Mouse (Mus musculus) testis, adult 2 months (tissue): ENCODE results near the gene Foxn3. TPM values are rescaled to one million over a fixed set of nuclear protein-coding genes. Genes with fewer than 3 reads are reported as not detected.

Experiments used
- H3K27ac ChIP-seq: fragments of 200-500 bp; 2 replicates; pipeline ENCODE4 v1.5.1; 2012; ENCODE audit warnings: low read depth, low read length; ENCODE audit not compliant: control insufficient read depth, insufficient read depth
- H3K27me3 ChIP-seq: fragments of 200-500 bp; 2 replicates; pipeline ENCODE4 v1.6.1; 2012; ENCODE audit warnings: mild to moderate bottlenecking, low read length, moderate library complexity; ENCODE audit not compliant: control insufficient read depth, insufficient read depth
- H3K36me3 ChIP-seq: fragments of 200-500 bp; 2 replicates; pipeline ENCODE4 v1.6.1; 2012; ENCODE audit warnings: mild to moderate bottlenecking, low read length; ENCODE audit not compliant: control insufficient read depth, insufficient read depth
- H3K4me1 ChIP-seq: fragments of 200-500 bp; 2 replicates; pipeline ENCODE4 v1.6.1; 2012; ENCODE audit warnings: low read length; ENCODE audit not compliant: control insufficient read depth, insufficient read depth
- H3K4me3 ChIP-seq: fragments of 200-500 bp; 2 replicates; pipeline ENCODE4 v1.5.1; 2012; ENCODE audit warnings: low read depth, mild to moderate bottlenecking, low read length, moderate library complexity, mixed read lengths; ENCODE audit not compliant: control insufficient read depth
- CTCF ChIP-seq: fragments of 200-500 bp; IDR thresholded peaks from 2 replicates; pipeline ENCODE4 v1.5.1; 2012; ENCODE audit warnings: low read depth, mild to moderate bottlenecking, inconsistent platforms, low read length, moderate library complexity; ENCODE audit not compliant: control insufficient read depth, insufficient read depth, insufficient replicate concordance
- POLR2A ChIP-seq: fragments of 200-500 bp; IDR thresholded peaks from 2 replicates; pipeline ENCODE4 v1.6.1; 2012; ENCODE audit warnings: low read depth, mild to moderate bottlenecking, inconsistent platforms, low read length, moderate library complexity; ENCODE audit not compliant: control insufficient read depth
- polyA plus RNA-seq: library from polyadenylated mRNA; depleted of rRNA; stranded (reverse); fragments of >200 nt; gene quantifications from 2 replicates; pipeline ENCODE4 v1.2.3, GENCODE M21; 2012

The Foxn3 gene
- polyA plus RNA-seq, 1 experiment = 7.3 TPM

GRCm38 (mm10) chr12:99237497-99237896 is 325.9 kb downstream of the Foxn3 start:
- no peaks in the 10 kb centered on the region for H3K36me3 ChIP-seq
- no peaks in the 10 kb centered on the region for H3K27me3 ChIP-seq
- H3K4me1 ChIP-seq = no peaks in the 10 kb centered on the region; the same call in 1 of the 2 replicates
- no peak overlapping the region for H3K27ac ChIP-seq
- TF ChIP-seq CTCF (no peak), POLR2A (no peak)
- H3K4me3 ChIP-seq = peak overlapping the region; percentile 41; the same call in 1 of the 2 replicates

- no peaks in the 10 kb centered on the region for H3K36me3 ChIP-seq
- no peak overlapping the region for H3K27ac ChIP-seq
- no peaks in the 10 kb centered on the region; the same call in 1 of the 2 replicates for H3K4me1 ChIP-seq
- no peaks in the 10 kb centered on the region for H3K27me3 ChIP-seq
- TF ChIP-seq POLR2A (no peak), CTCF (no peak)
- no peak overlapping the region for H3K4me3 ChIP-seq
These were observed 329.0 kb downstream of the Foxn3 start for GRCm38 (mm10) chr12:99234346-99234745.

DNA sequence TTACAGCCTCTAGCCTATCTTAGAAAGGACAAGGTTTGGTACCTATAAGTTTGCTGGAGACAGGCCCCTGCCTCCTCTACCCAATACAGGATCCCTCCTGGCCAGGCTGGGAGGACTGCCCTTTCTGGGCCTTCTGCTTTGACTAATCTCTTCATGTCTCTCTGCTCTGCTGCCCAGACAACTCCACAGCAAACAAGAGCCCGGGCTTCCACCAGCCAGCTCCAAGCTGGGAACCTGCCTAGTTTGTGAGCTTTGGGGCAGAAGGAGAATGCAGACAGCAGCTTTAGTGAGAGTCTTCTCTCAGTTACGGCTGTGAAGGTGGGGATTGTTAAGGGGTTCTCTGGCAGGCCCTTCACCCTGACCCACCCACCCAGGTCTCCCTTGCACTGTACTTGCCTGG is 330.0 kb downstream of the Foxn3 start:
- H3K27me3 ChIP-seq = no peaks in the 10 kb centered on the region
- no peak overlapping the region for H3K4me3 ChIP-seq
- no peak overlapping the region for H3K27ac ChIP-seq
- no peaks in the 10 kb centered on the region for H3K36me3 ChIP-seq
- TF ChIP-seq CTCF = no peak
- no peak for TF ChIP-seq POLR2A
- no peaks in the 10 kb centered on the region; the same call in 1 of the 2 replicates for H3K4me1 ChIP-seq

DNA sequence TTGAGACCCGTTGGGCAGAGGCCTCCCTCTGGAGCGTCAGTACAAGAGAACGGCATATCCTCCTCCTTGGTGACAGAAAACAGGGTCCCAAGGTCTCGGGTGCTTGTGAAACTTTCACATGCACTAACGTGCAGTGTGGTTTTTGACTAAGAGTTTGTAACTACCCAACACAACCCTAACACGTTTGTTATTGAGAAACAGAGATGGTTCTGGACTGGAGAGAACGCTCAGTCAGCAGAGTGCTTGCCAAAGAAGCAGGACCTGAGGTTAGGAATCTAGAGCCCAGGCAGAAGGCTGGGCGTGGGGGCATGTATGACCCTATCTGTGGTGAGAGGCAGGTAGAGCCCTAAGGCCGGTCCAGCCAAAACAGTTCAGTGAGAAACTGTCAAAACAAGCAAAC is 330.9 kb downstream of the Foxn3 start:
- no peaks in the 10 kb centered on the region for H3K36me3 ChIP-seq
- no peaks in the 10 kb centered on the region for H3K27me3 ChIP-seq
- no peaks in the 10 kb centered on the region; the same call in none of the 2 replicates for H3K4me1 ChIP-seq
- H3K27ac ChIP-seq = no peak overlapping the region
- TF ChIP-seq CTCF = no peak
- no peak for TF ChIP-seq POLR2A
- H3K4me3 ChIP-seq = no peak overlapping the region

- H3K27me3 ChIP-seq = no peaks in the 10 kb centered on the region
- TF ChIP-seq POLR2A (no peak), CTCF (no peak)
- no peak overlapping the region for H3K27ac ChIP-seq
- no peaks in the 10 kb centered on the region for H3K36me3 ChIP-seq
- H3K4me1 ChIP-seq = no peaks in the 10 kb centered on the region; the same call in none of the 2 replicates
- no peak overlapping the region for H3K4me3 ChIP-seq
These were observed 332.1 kb downstream of the Foxn3 start for GRCm38 (mm10) chr12:99231321-99231720.

DNA sequence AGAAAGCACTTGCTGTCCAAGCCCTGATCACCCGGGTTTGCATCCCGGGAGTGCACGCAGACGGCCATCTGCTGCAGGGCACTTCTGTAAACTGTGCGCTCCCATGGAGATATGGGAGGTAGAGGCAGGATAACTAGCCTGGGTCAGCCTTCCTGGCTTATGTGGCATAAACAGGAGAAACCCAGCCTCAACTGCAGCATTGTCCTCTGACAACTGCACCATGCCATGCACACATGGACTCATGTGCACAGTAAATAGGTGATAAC is 332.7 kb downstream of the Foxn3 start:
- no peak overlapping the region for H3K27ac ChIP-seq
- H3K27me3 ChIP-seq = no peaks in the 10 kb centered on the region
- no peak overlapping the region for H3K4me3 ChIP-seq
- no peaks in the 10 kb centered on the region for H3K36me3 ChIP-seq
- no peaks in the 10 kb centered on the region; the same call in none of the 2 replicates for H3K4me1 ChIP-seq
- TF ChIP-seq POLR2A (no peak), CTCF (no peak)

GRCm38 (mm10) chr12:99229973-99230782 is 333.2 kb downstream of the Foxn3 start:
- no peaks in the 10 kb centered on the region for H3K36me3 ChIP-seq
- no peaks in the 10 kb centered on the region; the same call in none of the 2 replicates for H3K4me1 ChIP-seq
- H3K27ac ChIP-seq = no peak overlapping the region
- H3K27me3 ChIP-seq = no peaks in the 10 kb centered on the region
- H3K4me3 ChIP-seq = no peak overlapping the region
- no peak for TF ChIP-seq CTCF
- no peak for TF ChIP-seq POLR2A

DNA sequence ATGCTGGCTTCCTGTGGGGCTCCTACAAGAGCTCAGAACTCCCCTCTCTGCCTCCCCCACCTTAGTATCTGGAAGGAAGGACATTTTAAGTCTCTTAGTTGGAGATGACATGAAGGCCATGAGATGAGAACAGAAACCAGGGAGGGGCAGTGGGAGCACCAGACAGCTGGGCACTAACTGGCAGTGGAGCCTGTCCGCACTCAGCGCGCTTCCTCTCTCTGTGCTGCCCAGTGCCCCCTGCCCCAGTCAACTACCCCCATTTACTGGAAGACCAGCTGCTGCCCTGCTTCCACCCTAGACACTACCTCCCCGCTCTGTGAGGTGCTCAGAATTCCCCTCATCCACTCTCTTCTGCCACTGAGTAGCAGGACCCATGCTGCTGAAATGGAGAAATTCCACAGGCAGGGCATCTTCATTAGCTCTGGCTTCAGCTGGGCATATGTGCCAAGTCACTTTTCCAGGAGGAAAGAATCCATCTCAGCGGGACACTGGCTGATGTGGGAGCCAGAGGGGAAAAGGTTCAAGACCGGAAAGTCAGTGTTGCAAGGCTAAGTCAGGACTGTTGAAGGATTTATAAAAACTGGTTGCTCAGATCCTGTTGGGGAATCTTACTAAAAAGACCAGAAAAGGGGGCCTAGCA is 335.9 kb downstream of the Foxn3 start:
- Histone ChIP-seq H3K4me1 (no peaks in the 10 kb centered on the region; the same call in 1 of the 2 replicates), H3K36me3 (no peaks in the 10 kb centered on the region), H3K27me3 (no peaks in the 10 kb centered on the region), H3K27ac (no peak overlapping the region), H3K4me3 (no peak overlapping the region)
- TF ChIP-seq POLR2A (no peak), CTCF (no peak)
